Mouse (Mus musculus): ENCODE data around the gene Acta2. TPM values are rescaled to one million over a fixed set of nuclear protein-coding genes. Genes with fewer than 3 reads are reported as not detected.

Gene Acta2
- total and polyA plus RNA-seq, 3 experiments = 0.13 to 0.31 TPM; not detected in 1

- peak overlapping the region; percentile 77 for H3K4me2 ChIP-seq (ENCODE audit: insufficient read depth, low read depth, poor library complexity, severe bottlenecking)
- peaks cover 19 to 85% of the 10 kb centered on the region in 2 experiments for H3K4me1 ChIP-seq (ENCODE audit: control insufficient read depth in 1 of 2, insufficient read depth in 2 of 2)
- TF ChIP-seq POLR2AphosphoS2 (IDR thresholded peaks at IDR 0.05; ENCODE audit: low read depth, low read length) = no peak
- TF ChIP-seq ELF1 (IDR thresholded peaks at IDR 0.05; ENCODE audit: low read depth, low read length) = peak; percentile 78
- peak; percentile 40; the same call in 1 of the 2 replicates for TF ChIP-seq IRF4 (IDR thresholded peaks at IDR 0.05; ENCODE audit: low read depth, low read length)
- TF ChIP-seq EP300 (IDR thresholded peaks at IDR 0.05; ENCODE audit: low read length) = peak; percentile 36; the same call in 1 of the 2 replicates
- TF ChIP-seq SIN3A (IDR thresholded peaks at IDR 0.05; ENCODE audit: low read length) = peak; percentile 69
- peak; percentile 43; the same call in 1 of the 2 replicates for TF ChIP-seq MYC (IDR thresholded peaks at IDR 0.05; ENCODE audit: low read depth, low read length)
- TF ChIP-seq BHLHE40 (IDR thresholded peaks at IDR 0.05; ENCODE audit: low read depth, low read length) = peak; percentile 70
- TF ChIP-seq SMC3 (IDR thresholded peaks at IDR 0.05; ENCODE audit: low read depth, low read length) = 0 out of 2 replicates have a peak, but pooled peaks have one; percentile 2
- peak; percentile 70 for TF ChIP-seq ETS1 (conservative IDR thresholded peaks at IDR 0.05; ENCODE audit: low read depth, low read length)
- peak; percentile 62 for TF ChIP-seq JUN (IDR thresholded peaks at IDR 0.05; ENCODE audit: insufficient read depth, low read depth, low read length)
- TF ChIP-seq MXI1 (IDR thresholded peaks at IDR 0.05; ENCODE audit: low read depth, low read length) = peak; percentile 28; the same call in 1 of the 2 replicates
- TF ChIP-seq USF1 (IDR thresholded peaks at IDR 0.05; ENCODE audit: low read depth, low read length) = no peak
- 0 out of 2 replicates have a peak, but pooled peaks have one; percentile 29 for TF ChIP-seq TCF12 (IDR thresholded peaks at IDR 0.05; ENCODE audit: low read depth, low read length)
- no peak for TF ChIP-seq PAX5 (IDR thresholded peaks at IDR 0.05; ENCODE audit: low read length)
- TF ChIP-seq MAX (IDR thresholded peaks at IDR 0.05; ENCODE audit: low read length) = no peak; the same call in 1 of the 2 replicates
- TF ChIP-seq NELFE (IDR thresholded peaks at IDR 0.05; ENCODE audit: low read depth, low read length) = no peak
- peak; percentile 87 for TF ChIP-seq MEF2A (IDR thresholded peaks at IDR 0.05; ENCODE audit: borderline replicate concordance, low read depth, low read length)
- 0 out of 2 replicates have a peak, but pooled peaks have one; percentile 9 for TF ChIP-seq TBP (conservative IDR thresholded peaks at IDR 0.05; ENCODE audit: low read depth, low read length)
- peaks cover 67% of the 10 kb centered on the region for H3K79me2 ChIP-seq (replicated peaks; ENCODE audit: control insufficient read depth, extremely low read depth, insufficient read depth, poor library complexity, severe bottlenecking)
- dilution Hi-C loops (cut with MboI; ENCODE audit: extremely low pct_ligation_motif_present, extremely low pct_unique_long_range_greater_than_20kb, low sequenced_read_pairs) = no loop called here
- peak overlapping the region; percentile 83 for H3K9ac ChIP-seq (ENCODE audit: insufficient read depth, low read depth)
- peak overlapping the region; percentile 62 for H3K27ac ChIP-seq (ENCODE audit: insufficient read depth, low read depth)
- no peaks in the 10 kb centered on the region for H3K27me3 ChIP-seq (replicated peaks)
- peaks cover 0 to 9% of the 10 kb centered on the region in 2 experiments for H3K36me3 ChIP-seq (replicated peaks in 1 of 2; ENCODE audit: control insufficient read depth in 1 of 2, insufficient read depth in 1 of 2, low read length in 1 of 2)
- H3K4me3 ChIP-seq (replicated peaks in 1 of 3; ENCODE audit: low read depth in 2 of 3, low read length in 2 of 3, poor library complexity in 1 of 3) = no peak overlapping the region
- DNase-seq (ENCODE audit: extremely low read depth) = peak; percentile 77
- H3K9me3 ChIP-seq (replicated peaks; ENCODE audit: low read length) = no peaks in the 10 kb centered on the region
- in situ Hi-C loops (cut with MboI; ENCODE audit: low pct_ligation_motif_present, low pct_unique_long_range_greater_than_20kb, low sequenced_read_pairs) = no loop called here
Measured at GRCm38 (mm10) chr19:34199488-34199887, 55.9 kb downstream of the Acta2 start.

GRCm38 (mm10) chr19:34198901-34199300, 56.5 kb downstream of the Acta2 start:
- Histone ChIP-seq H3K27ac (ENCODE audit: insufficient read depth, low read depth) (peak overlapping the region; percentile 81), H3K27me3 (replicated peaks) (no peaks in the 10 kb centered on the region), H3K4me1 (ENCODE audit: control insufficient read depth in 1 of 2, insufficient read depth in 2 of 2) (peaks cover 19 to 85% of the 10 kb centered on the region in 2 experiments), H3K79me2 (replicated peaks; ENCODE audit: control insufficient read depth, extremely low read depth, insufficient read depth, poor library complexity, severe bottlenecking) (peaks cover 70% of the 10 kb centered on the region), H3K9ac (ENCODE audit: insufficient read depth, low read depth) (peak overlapping the region; percentile 83), H3K4me3 (replicated peaks in 1 of 3; ENCODE audit: low read depth in 2 of 3, low read length in 2 of 3, poor library complexity in 1 of 3) (no peak overlapping the region), H3K36me3 (replicated peaks in 1 of 2; ENCODE audit: control insufficient read depth in 1 of 2, insufficient read depth in 1 of 2, low read length in 1 of 2) (peaks cover 0 to 9% of the 10 kb centered on the region in 2 experiments), H3K9me3 (replicated peaks; ENCODE audit: low read length) (no peaks in the 10 kb centered on the region), H3K4me2 (ENCODE audit: insufficient read depth, low read depth, poor library complexity, severe bottlenecking) (peak overlapping the region; percentile 77)
- peak; percentile 30; the same call in 1 of the 2 replicates for TF ChIP-seq MXI1 (IDR thresholded peaks at IDR 0.05; ENCODE audit: low read depth, low read length)
- no peak for TF ChIP-seq TBP (conservative IDR thresholded peaks at IDR 0.05; ENCODE audit: low read depth, low read length)
- no peak for TF ChIP-seq HCFC1 (IDR thresholded peaks at IDR 0.05; ENCODE audit: low read depth, low read length)
- no peak for TF ChIP-seq E2F4 (IDR thresholded peaks at IDR 0.05; ENCODE audit: insufficient replicate concordance, low read depth, low read length)
- peak; percentile 88 for TF ChIP-seq CHD1 (IDR thresholded peaks at IDR 0.05; ENCODE audit: low read depth, low read length)
- dilution Hi-C loops (cut with MboI; ENCODE audit: extremely low pct_ligation_motif_present, extremely low pct_unique_long_range_greater_than_20kb, low sequenced_read_pairs) (no loop called here), in situ Hi-C loops (cut with MboI; ENCODE audit: low pct_ligation_motif_present, low pct_unique_long_range_greater_than_20kb, low sequenced_read_pairs) (no loop called here)
- DNase-seq (ENCODE audit: extremely low read depth) = no peak

Data from CH12.LX (cell line).